Mouse (Mus musculus): ENCODE results near the gene Glrx5. TPM values are rescaled to one million over a fixed set of nuclear protein-coding genes. Genes with fewer than 3 reads are reported as not detected.

Gene Glrx5
- polyA plus RNA-seq, 1 experiment from 2014 or later: 186 TPM

DNA sequence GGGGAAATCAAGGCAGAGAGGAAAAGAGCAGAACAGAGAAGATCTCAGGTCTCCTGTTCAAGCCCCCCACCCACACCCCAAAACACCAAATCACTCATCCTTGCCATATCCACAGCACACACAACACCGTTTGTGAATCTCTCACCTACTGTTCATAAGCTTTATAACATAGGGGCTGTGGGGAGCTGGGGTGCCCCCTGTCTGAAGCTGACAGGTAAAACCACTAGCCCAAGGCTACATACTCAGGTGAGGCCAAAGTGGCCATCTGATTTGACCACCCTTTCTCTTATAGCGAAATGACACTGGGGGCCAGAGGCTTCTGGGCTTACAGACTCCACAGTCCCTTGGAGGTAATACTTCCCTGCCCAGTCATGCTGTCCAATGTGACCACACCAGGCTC, 24.3 kb upstream of the Glrx5 start:
- H3K36me3 ChIP-seq: no peaks in the 10 kb centered on the region
- H3K9me3 ChIP-seq (replicated peaks): no peaks in the 10 kb centered on the region
- ATAC-seq (ENCODE audit: low FRiP score): no peak
- peaks cover 17% of the 10 kb centered on the region for H3K4me1 ChIP-seq
- peak overlapping the region; percentile 94; the same call in 1 of the 2 replicates for H3K4me2 ChIP-seq
- H3K9ac ChIP-seq (replicated peaks): no peak overlapping the region
- H3K4me3 ChIP-seq (replicated peaks): no peak overlapping the region
- H3K27ac ChIP-seq (replicated peaks): no peak overlapping the region
- WGBS: 66% methylated on average over 2 of the region's 2 CpGs
- peaks cover 42% of the 10 kb centered on the region for H3K27me3 ChIP-seq (replicated peaks)

DNA sequence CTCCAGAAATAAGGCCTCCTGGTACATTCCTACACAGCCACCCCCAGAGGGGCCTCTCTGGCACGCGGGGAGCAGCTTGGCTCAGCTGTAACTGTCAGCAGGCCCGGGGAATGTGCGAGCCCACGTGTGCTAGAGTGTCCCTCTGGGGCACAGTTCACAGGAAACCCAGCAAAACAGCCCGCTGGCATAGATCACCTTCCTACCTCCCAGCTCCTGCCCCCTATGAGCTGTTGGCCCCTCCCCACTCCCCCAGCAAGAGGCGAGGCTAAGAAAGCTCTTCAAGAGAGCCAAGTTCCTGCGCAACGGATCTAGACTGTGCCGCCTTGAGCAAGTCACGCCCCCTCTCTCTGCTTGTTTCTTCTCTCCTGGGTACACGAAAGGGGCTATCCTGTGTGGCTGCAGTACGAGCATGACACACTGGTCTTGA, 23.7 kb upstream of the Glrx5 start:
- H3K4me3 ChIP-seq (replicated peaks): peak overlapping the region; percentile 51
- no peaks in the 10 kb centered on the region for H3K36me3 ChIP-seq
- H3K27ac ChIP-seq (replicated peaks): no peak overlapping the region
- no peak overlapping the region for H3K9ac ChIP-seq (replicated peaks)
- H3K4me2 ChIP-seq: peak overlapping the region; percentile 94
- H3K4me1 ChIP-seq: peaks cover 17% of the 10 kb centered on the region
- no peaks in the 10 kb centered on the region for H3K9me3 ChIP-seq (replicated peaks)
- ATAC-seq (ENCODE audit: low FRiP score): 0 out of 2 replicates have a peak, but pooled peaks have one; percentile 39
- peaks cover 48% of the 10 kb centered on the region for H3K27me3 ChIP-seq (replicated peaks)
- WGBS: under 1% methylated on average over 13 of the region's 13 CpGs

DNA sequence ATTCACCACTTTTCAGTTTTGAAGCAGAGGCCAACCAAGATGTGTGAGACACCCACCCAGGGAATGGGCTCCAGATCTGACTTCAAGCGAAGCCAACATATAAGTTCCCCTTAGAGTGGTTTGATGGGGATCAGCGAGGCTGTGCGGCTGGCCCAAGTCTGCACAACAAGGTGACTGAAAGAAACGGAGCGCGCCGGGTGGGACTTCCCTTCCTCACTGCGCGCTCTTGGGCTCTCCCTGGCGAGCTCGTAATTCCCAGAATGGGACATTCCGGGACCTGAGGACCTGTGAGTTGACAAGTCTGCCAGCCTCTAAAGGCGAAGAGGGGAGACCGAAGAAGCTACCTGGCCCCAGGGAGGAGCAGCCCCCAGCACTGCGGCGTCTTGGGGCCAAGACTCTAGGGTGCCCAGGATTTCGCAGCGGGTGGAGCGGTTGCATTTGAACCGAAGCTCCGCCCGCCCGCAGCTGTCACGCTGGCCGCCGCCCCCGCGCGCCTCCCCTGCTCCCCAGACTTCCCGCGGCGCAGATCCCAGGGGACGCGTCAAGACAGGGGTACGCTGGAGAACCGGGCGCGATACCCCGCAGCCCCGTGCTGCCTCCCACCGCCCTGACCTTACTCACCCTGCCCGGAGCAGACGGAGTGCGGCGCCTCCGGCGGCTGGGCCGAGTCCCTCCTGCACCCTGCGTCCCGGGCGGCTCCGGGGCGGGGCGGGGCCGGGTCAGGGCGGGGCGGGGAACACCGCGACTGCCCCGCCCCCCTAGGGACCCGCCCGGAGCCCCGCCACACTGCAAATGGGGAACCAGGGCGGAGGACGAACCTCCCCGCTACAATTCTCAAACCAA, 22.9 kb upstream of the Glrx5 start, which contains the start of gene Syne3:
Gene Syne3 (minus strand): TSS at position 440 of the 843 bp plus-strand sequence.
- H3K27me3 ChIP-seq (replicated peaks): peaks cover 48% of the 10 kb centered on the region
- ATAC-seq (ENCODE audit: low FRiP score): peak; percentile 37; the same call in 1 of the 2 replicates
- H3K4me1 ChIP-seq: peaks cover 17% of the 10 kb centered on the region
- H3K36me3 ChIP-seq: no peaks in the 10 kb centered on the region
- H3K27ac ChIP-seq (replicated peaks): no peak within 1 kb of the TSS
- H3K9me3 ChIP-seq (replicated peaks): no peaks in the 10 kb centered on the region
- peak within 1 kb of the TSS; percentile 51 for H3K4me3 ChIP-seq (replicated peaks)
- H3K9ac ChIP-seq (replicated peaks): peak within 1 kb of the TSS; percentile 55
- under 1% methylated on average over 66 of the region's 66 CpGs for WGBS
- H3K4me2 ChIP-seq: peak within 1 kb of the TSS; percentile 94

DNA sequence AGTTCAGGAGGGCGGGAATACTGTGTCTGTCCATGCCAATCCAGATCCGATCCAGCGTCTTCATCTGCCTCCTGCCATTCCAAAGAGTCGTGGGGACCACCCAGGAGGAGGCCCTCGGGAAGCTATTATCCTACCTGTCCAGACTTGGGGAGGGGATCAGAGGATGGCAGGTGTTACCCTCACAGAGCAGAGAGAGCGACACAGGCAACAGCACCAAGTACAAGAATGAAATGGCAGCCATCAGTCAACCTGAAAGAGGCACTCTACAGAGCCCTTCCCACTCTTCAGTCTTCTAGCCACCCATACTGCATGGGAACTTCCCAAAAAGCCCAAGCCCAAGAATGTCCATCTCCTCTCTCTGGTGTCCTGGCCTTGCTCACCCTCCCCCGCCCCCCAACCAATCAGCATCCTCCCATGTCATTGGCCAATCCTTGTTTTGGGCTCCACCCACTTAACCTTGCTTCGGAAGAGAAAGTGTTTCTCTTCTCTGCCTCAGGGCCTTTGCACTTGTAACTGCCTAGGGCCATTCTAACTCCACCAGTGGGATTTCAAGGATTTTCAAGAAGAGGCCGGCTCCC, 22.2 kb upstream of the Glrx5 start:
- Histone ChIP-seq H3K4me1 (peaks cover 17% of the 10 kb centered on the region), H3K27ac (replicated peaks) (no peak overlapping the region), H3K36me3 (no peaks in the 10 kb centered on the region), H3K4me3 (replicated peaks) (peak overlapping the region; percentile 51), H3K4me2 (peak overlapping the region; percentile 94), H3K27me3 (replicated peaks) (peaks cover 48% of the 10 kb centered on the region), H3K9ac (replicated peaks) (peak overlapping the region; percentile 55), H3K9me3 (replicated peaks) (no peaks in the 10 kb centered on the region)
- WGBS: 20% methylated on average over 9 of the region's 9 CpGs
- ATAC-seq (ENCODE audit: low FRiP score): peak; percentile 15; the same call in 1 of the 2 replicates

DNA sequence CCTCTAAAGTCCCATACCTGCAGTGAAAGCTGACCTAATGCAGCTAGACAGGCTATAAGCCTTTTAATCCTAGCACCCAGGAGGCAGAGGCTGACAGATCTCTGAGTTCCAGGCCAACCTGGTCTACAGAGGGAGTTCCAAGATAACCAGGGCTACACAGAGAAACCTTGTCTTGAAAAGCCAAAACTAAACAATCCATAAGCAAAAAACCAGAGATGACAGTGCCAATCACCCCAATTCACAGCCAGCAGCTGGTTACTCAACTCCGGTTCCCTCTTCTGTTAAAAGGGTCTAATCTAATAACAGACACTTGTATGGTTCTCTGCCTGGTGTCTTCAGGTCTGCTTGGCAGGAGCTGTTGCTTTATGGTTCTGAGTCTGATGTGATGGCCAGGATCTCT, 20.9 kb upstream of the Glrx5 start:
- Histone ChIP-seq H3K27ac (replicated peaks) (no peak overlapping the region), H3K4me2 (no peak overlapping the region), H3K4me3 (replicated peaks) (no peak overlapping the region), H3K4me1 (peaks cover 23% of the 10 kb centered on the region), H3K9ac (replicated peaks) (no peak overlapping the region), H3K27me3 (replicated peaks) (peaks cover 48% of the 10 kb centered on the region), H3K9me3 (replicated peaks) (no peaks in the 10 kb centered on the region), H3K36me3 (no peaks in the 10 kb centered on the region)
- no peak for ATAC-seq (ENCODE audit: low FRiP score)
- 97% methylated on average over 1 of the region's 1 CpGs for WGBS

DNA sequence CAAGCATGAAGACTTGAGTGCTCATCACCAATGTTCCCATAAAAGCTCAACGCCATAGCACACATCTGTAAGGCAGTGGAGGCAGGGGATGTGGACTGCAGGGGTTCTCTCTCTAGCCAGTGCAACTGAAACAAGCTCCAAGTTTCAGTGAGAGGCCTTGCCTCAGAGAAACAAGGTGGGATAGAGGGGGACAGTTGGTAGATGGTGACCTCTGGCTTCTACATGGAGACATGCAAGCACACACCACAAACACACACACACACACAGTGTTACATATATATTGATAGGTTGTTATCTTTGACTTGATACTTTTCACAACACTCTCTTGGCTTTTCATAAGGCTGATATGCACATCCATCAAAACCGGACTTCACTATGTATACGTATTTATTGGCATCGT, 20.2 kb upstream of the Glrx5 start:
- Histone ChIP-seq H3K9me3 (replicated peaks) (no peaks in the 10 kb centered on the region), H3K9ac (replicated peaks) (no peak overlapping the region), H3K4me2 (no peak overlapping the region), H3K27ac (replicated peaks) (no peak overlapping the region), H3K4me3 (replicated peaks) (no peak overlapping the region), H3K36me3 (no peaks in the 10 kb centered on the region), H3K27me3 (replicated peaks) (peaks cover 44% of the 10 kb centered on the region), H3K4me1 (peaks cover 30% of the 10 kb centered on the region)
- no peak for ATAC-seq (ENCODE audit: low FRiP score)
- 95% methylated on average over 4 of the region's 4 CpGs for WGBS

DNA sequence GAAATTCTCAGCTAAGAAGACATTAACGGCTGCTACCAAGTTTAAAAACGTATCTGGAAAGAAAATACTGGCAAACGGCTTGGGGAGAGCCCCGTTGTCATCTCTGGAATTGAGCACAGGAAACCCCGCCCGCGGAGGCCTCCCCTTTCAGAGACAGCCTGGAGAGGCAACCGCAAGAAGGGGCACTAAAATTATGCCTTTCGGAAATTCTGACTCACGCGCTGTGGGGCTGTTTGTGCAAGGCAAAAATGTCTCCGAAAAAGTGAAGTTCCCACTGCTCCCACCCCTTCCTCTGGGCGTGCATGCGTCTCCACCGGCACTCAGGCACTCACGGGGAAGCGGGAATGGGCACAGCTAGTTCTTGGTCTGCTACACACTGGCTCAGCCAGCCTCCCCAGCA, 19.4 kb upstream of the Glrx5 start:
- ATAC-seq (ENCODE audit: low FRiP score): no peak
- H3K36me3 ChIP-seq: no peaks in the 10 kb centered on the region
- no peak overlapping the region for H3K4me2 ChIP-seq
- H3K4me3 ChIP-seq (replicated peaks): no peak overlapping the region
- 44% methylated on average over 17 of the region's 17 CpGs for WGBS
- H3K9ac ChIP-seq (replicated peaks): no peak overlapping the region
- peaks cover 37% of the 10 kb centered on the region for H3K27me3 ChIP-seq (replicated peaks)
- H3K4me1 ChIP-seq: peaks cover 30% of the 10 kb centered on the region
- H3K27ac ChIP-seq (replicated peaks): no peak overlapping the region
- H3K9me3 ChIP-seq (replicated peaks): no peaks in the 10 kb centered on the region

DNA sequence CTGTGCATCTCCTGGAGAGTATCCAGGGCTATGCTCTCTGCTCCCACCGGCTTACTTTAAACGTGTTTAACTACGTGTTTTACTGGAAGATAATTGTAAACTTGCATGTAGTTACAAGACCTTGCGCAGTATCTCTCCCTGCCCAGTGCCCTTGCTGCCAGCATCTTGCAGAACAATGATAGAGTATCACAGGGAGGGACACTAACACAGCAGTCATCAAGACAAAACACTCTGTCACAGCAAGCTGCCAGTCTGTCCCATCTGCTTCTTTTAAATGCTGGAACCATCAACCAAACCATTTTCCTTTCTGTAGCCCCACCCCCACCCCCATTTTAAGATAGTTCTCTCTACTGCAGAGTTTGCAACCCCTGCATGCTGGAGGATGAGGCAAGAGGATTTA, 16.3 kb upstream of the Glrx5 start:
- peak; percentile 62 for ATAC-seq (ENCODE audit: low FRiP score)
- Histone ChIP-seq H3K4me1 (peaks cover 16% of the 10 kb centered on the region), H3K9me3 (replicated peaks) (no peaks in the 10 kb centered on the region), H3K4me2 (no peak overlapping the region), H3K9ac (replicated peaks) (no peak overlapping the region), H3K36me3 (no peaks in the 10 kb centered on the region), H3K27ac (replicated peaks) (peak overlapping the region; percentile 49; the same call in 1 of the 2 replicates), H3K27me3 (replicated peaks) (peaks cover 17% of the 10 kb centered on the region), H3K4me3 (replicated peaks) (no peak overlapping the region)
- 47% methylated on average over 4 of the region's 4 CpGs for WGBS

DNA sequence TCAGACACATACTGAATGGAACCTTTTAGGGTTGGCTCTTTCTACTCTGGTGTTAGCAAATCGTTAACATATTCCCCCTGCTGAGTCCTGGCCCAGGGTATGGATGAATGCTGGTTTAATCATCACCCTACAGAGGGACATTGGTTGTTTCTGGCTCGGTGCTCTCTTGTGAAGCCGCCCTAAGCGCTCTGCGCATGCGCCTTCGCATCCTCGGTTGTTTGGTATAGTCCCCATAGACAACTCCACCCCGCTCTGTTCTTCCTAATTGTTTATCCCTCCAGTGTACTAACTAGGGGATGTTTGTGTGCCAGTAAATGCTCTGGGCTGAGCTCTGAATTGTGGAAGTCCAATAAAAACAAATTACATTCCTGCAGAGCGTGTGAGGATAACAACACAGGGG, 15.8 kb upstream of the Glrx5 start:
- Histone ChIP-seq H3K4me2 (0 out of 2 replicates have a peak overlapping the region, but pooled peaks have one; percentile 6), H3K9ac (replicated peaks) (no peak overlapping the region), H3K9me3 (replicated peaks) (no peaks in the 10 kb centered on the region), H3K4me1 (peaks cover 16% of the 10 kb centered on the region), H3K27ac (replicated peaks) (peak overlapping the region; percentile 49), H3K4me3 (replicated peaks) (no peak overlapping the region), H3K27me3 (replicated peaks) (peaks cover 13% of the 10 kb centered on the region), H3K36me3 (no peaks in the 10 kb centered on the region)
- WGBS: 26% methylated on average over 10 of the region's 10 CpGs
- peak; percentile 81 for ATAC-seq (ENCODE audit: low FRiP score)

DNA sequence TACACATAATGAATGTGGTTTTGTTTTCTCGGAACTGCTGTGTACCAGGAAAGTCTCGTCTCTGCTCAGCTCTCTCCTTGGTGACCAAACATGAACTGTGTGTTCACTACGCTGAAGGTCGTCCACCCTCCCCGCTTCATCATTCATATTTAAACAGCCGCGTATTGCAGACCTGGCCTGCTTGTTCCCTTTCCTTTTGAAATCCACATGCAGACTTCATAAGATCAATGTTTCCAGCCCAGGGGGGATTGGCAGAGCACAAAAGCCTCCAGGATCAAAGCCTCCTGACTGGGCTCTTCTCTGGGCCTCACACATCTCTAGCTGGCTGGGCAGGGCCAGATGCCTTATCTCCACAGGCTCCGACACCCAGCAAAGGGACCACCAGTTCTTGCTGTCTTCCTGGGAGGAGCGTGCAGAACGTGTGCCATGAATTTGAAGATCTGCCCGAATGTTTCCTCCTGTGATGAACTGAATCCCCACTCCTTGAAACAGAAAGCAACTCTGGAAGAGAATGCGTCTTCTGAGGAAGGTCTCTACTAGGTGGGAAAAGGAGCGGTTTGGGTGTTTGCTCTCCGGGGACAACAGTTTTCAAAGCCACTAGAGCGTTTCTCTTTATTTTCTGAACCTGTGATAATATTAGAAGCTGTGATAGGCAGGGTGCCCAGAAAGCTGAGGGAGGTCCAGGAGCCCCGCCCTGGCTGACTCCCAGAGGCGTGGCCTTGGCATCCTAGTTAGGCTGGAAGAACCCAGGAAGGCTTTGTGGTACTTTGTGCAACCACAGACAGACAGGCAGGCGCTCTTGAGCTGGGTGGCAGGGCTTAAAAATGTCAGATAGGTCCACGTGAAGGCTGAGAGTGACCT, 12.9 kb upstream of the Glrx5 start:
- Histone ChIP-seq H3K9me3 (replicated peaks) (0 out of 2 replicates have a peak, but pooled peaks cover 3% of the 10 kb centered on the region), H3K4me3 (replicated peaks) (no peak overlapping the region), H3K4me2 (no peak overlapping the region), H3K36me3 (peaks cover 4% of the 10 kb centered on the region; the same call in 1 of the 2 replicates), H3K9ac (replicated peaks) (no peak overlapping the region), H3K4me1 (peaks cover 16% of the 10 kb centered on the region), H3K27me3 (replicated peaks) (no peaks in the 10 kb centered on the region), H3K27ac (replicated peaks) (no peak overlapping the region)
- no peak for ATAC-seq (ENCODE audit: low FRiP score)
- 58% methylated on average over 19 of the region's 19 CpGs for WGBS

DNA sequence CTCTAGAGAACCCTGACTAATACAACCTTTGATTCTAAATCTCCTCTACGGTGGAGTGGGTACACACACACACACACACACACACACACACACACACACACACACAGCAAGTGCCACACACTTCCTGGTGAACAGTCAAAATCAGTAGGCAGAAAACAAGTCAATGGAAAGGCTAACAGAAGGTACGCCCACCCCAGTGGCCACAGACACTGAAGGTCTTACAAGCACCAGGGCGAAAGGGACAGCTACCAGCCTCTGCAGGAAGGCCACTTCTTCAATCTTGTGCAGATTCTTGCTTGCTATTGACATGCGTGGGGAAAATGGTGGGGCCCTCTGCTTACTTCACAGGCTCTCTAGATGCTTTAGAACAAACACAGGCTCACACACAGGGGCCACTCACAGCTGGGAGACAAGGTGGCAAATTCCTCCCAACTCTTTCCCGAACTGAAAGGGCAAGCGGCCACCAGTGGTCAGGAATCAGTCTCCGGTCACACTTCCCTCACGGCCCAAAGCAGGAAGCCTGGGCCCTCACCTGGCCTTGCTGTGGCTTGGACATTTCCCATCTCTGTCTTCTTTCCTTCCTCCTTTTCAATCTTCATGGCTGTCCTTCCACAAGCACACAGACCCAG, 10.9 kb upstream of the Glrx5 start:
- Histone ChIP-seq H3K4me3 (replicated peaks) (no peak overlapping the region), H3K9ac (replicated peaks) (no peak overlapping the region), H3K4me2 (no peak overlapping the region), H3K27me3 (replicated peaks) (no peaks in the 10 kb centered on the region), H3K36me3 (peaks cover 4% of the 10 kb centered on the region; the same call in 1 of the 2 replicates), H3K27ac (replicated peaks) (no peak overlapping the region), H3K9me3 (replicated peaks) (0 out of 2 replicates have a peak, but pooled peaks cover 3% of the 10 kb centered on the region), H3K4me1 (peaks cover 10% of the 10 kb centered on the region)
- WGBS: 87% methylated on average over 8 of the region's 8 CpGs
- no peak for ATAC-seq (ENCODE audit: low FRiP score)

Measured in neural tube, embryonic 15.5 days (tissue).